Mouse (Mus musculus) MEL (cell line): ENCODE measurements at regions not wholly inside any gene's neighbourhood (a gene's known extent, or its start where the extent isn't known, plus 50 kb on each side); places are given as distances from the start of the nearest gene placed in this dataset.

Experiments
- DNase-seq: peaks from one replicate; pipeline ENCODE4 v3.0.0; 2011; ENCODE audit warnings: low read depth, low spot score
- H3K27ac ChIP-seq: 2 replicates; pipeline ENCODE4 v1.5.1; 2012; ENCODE audit warnings: low read depth, mild to moderate bottlenecking, control low read depth, low read length, moderate library complexity; ENCODE audit not compliant: control insufficient read depth
- H3K27me3 ChIP-seq, 2 experiments: fragments of 150-350 bp in 1 of 2; sonication (generic) in 1 of 2; 2 replicates each; pipeline ENCODE4 v1.6.1; 2012; ENCODE audit warnings: low read length in 2 of 2, mild to moderate bottlenecking in 2 of 2, improper control_type of control experiment in 1 of 2, moderate library complexity in 1 of 2; ENCODE audit not compliant: insufficient read depth in 2 of 2, control insufficient read depth in 1 of 2
- H3K36me3 ChIP-seq, 2 experiments: 2 replicates each; pipeline ENCODE4 v1.6.1; 2012 to 2014; ENCODE audit warnings: low read length in 2 of 2, improper control_type of control experiment in 1 of 2, inconsistent platforms in 1 of 2, mild to moderate bottlenecking in 1 of 2; ENCODE audit not compliant: insufficient read depth in 2 of 2, control insufficient read depth in 1 of 2
- H3K4me1 ChIP-seq, 2 experiments: fragments of 150-350 bp in 1 of 2; sonication (generic) in 1 of 2; 2 replicates each; pipeline ENCODE4 v1.6.1; 2012; ENCODE audit warnings: low read length in 2 of 2, improper control_type of control experiment in 1 of 2, mild to moderate bottlenecking in 1 of 2; ENCODE audit not compliant: insufficient read depth in 2 of 2, control insufficient read depth in 1 of 2
- H3K4me3 ChIP-seq, 2 experiments: fragments of 150-350 bp in 1 of 2; sonication (generic) in 1 of 2; 2 replicates each; pipeline ENCODE4 v1.5.1; 2012; ENCODE audit warnings: low read depth in 2 of 2, low read length in 2 of 2, mild to moderate bottlenecking in 2 of 2, moderate library complexity in 2 of 2, control low read depth in 1 of 2, improper control_type of control experiment in 1 of 2; ENCODE audit not compliant: control insufficient read depth in 1 of 2, insufficient read depth in 1 of 2
- H3K79me2 ChIP-seq: 2 replicates; pipeline ENCODE4 v1.6.1; 2012; ENCODE audit warnings: mild to moderate bottlenecking, low read length, moderate library complexity; ENCODE audit not compliant: control insufficient read depth, poor library complexity, insufficient read depth
- H3K9ac ChIP-seq: 2 replicates; pipeline ENCODE4 v1.6.1; 2012; ENCODE audit warnings: low read depth, mild to moderate bottlenecking, control low read depth, low read length, moderate library complexity; ENCODE audit not compliant: control insufficient read depth, poor library complexity, severe bottlenecking
- H3K9me3 ChIP-seq: fragments of 150-350 bp; sonication (generic); replicated peaks from 2 replicates; pipeline ENCODE4 v1.6.1; 2012; ENCODE audit warnings: mild to moderate bottlenecking, low read length, improper control_type of control experiment, moderate library complexity; ENCODE audit not compliant: insufficient read depth
- BHLHE40 ChIP-seq: IDR thresholded peaks from 2 replicates; pipeline ENCODE4 v1.6.1; 2012; ENCODE audit warnings: low read depth, mild to moderate bottlenecking, inconsistent platforms, low read length, improper control_type of control experiment, borderline replicate concordance
- E2F4 ChIP-seq: IDR thresholded peaks from 2 replicates; pipeline ENCODE4 v1.6.1; 2011; ENCODE audit warnings: low read depth, low read length, improper control_type of control experiment, borderline replicate concordance
- ELF1 ChIP-seq: IDR thresholded peaks from 2 replicates; pipeline ENCODE4 v1.6.1; 2014; ENCODE audit warnings: low read depth, mild to moderate bottlenecking, inconsistent platforms, low read length, improper control_type of control experiment, moderate library complexity
- EP300 ChIP-seq, 2 experiments: IDR thresholded peaks; 2 replicates each; pipeline ENCODE4 v1.6.1; 2011; ENCODE audit warnings: improper control_type of control experiment in 2 of 2, low read length in 2 of 2, low read depth in 1 of 2, mild to moderate bottlenecking in 1 of 2
- ETS1 ChIP-seq: IDR thresholded peaks from 2 replicates; pipeline ENCODE4 v1.6.1; 2012; ENCODE audit warnings: low read depth, mild to moderate bottlenecking, inconsistent platforms, low read length, improper control_type of control experiment, moderate library complexity
- GATA1 ChIP-seq: IDR thresholded peaks from 2 replicates; pipeline ENCODE4 v1.6.1; 2011; ENCODE audit warnings: low read depth, low read length, improper control_type of control experiment
- HCFC1 ChIP-seq: IDR thresholded peaks from 2 replicates; pipeline ENCODE4 v1.6.1; 2012; ENCODE audit warnings: low read depth, mild to moderate bottlenecking, inconsistent platforms, low read length, improper control_type of control experiment, moderate library complexity
- MAFK ChIP-seq: IDR thresholded peaks from 2 replicates; pipeline ENCODE4 v1.6.1; 2011; ENCODE audit warnings: low read depth, mild to moderate bottlenecking, low read length, improper control_type of control experiment, borderline replicate concordance
- MAX ChIP-seq: IDR thresholded peaks from 2 replicates; pipeline ENCODE4 v1.6.1; 2011; ENCODE audit warnings: low read length, improper control_type of control experiment
- MAZ ChIP-seq: IDR thresholded peaks from 2 replicates; pipeline ENCODE4 v1.6.1; 2012; ENCODE audit warnings: low read depth, mild to moderate bottlenecking, inconsistent platforms, low read length, improper control_type of control experiment
- MEF2A ChIP-seq: IDR thresholded peaks from 2 replicates; pipeline ENCODE4 v1.6.1; 2014; ENCODE audit warnings: low read depth, mild to moderate bottlenecking, inconsistent platforms, low read length, improper control_type of control experiment; ENCODE audit not compliant: poor library complexity, insufficient replicate concordance, severe bottlenecking; ENCODE audit errors: extremely low read depth
- MYB ChIP-seq: IDR thresholded peaks from 2 replicates; pipeline ENCODE4 v1.6.1; 2011; ENCODE audit warnings: mild to moderate bottlenecking, low read depth, low read length, improper control_type of control experiment
- MYC ChIP-seq: IDR thresholded peaks from 2 replicates; pipeline ENCODE4 v1.6.1; 2011; ENCODE audit warnings: low read depth, mild to moderate bottlenecking, low read length, improper control_type of control experiment, moderate library complexity
- POLR2A ChIP-seq, 2 experiments: IDR thresholded peaks; 2 replicates each; pipeline ENCODE4 v1.6.1; 2011 to 2012; ENCODE audit warnings: low read length in 2 of 2, mild to moderate bottlenecking in 2 of 2, control low read depth in 1 of 2, improper control_type of control experiment in 1 of 2, low read depth in 1 of 2, moderate library complexity in 1 of 2; ENCODE audit not compliant: control insufficient read depth in 1 of 2, insufficient read depth in 1 of 2, poor library complexity in 1 of 2
- POLR2AphosphoS2 ChIP-seq: IDR thresholded peaks from 2 replicates; pipeline ENCODE4 v1.6.1; 2011; ENCODE audit warnings: low read length, improper control_type of control experiment
- POLR2AphosphoS5 ChIP-seq: IDR thresholded peaks from 2 replicates; pipeline ENCODE4 v1.6.1; 2012; ENCODE audit warnings: low read depth, borderline replicate concordance, mild to moderate bottlenecking, inconsistent platforms, low read length, moderate library complexity, mixed read lengths
- SIN3A ChIP-seq: IDR thresholded peaks from 2 replicates; pipeline ENCODE4 v1.6.1; 2012; ENCODE audit warnings: low read length, improper control_type of control experiment, inconsistent platforms
- TAL1 ChIP-seq: IDR thresholded peaks from 2 replicates; pipeline ENCODE4 v1.6.1; 2012; ENCODE audit warnings: mild to moderate bottlenecking, inconsistent platforms, low read length, moderate library complexity, mixed read lengths
- TCF12 ChIP-seq: IDR thresholded peaks from 2 replicates; pipeline ENCODE4 v1.6.1; 2014; ENCODE audit warnings: low read depth, mild to moderate bottlenecking, inconsistent platforms, low read length, improper control_type of control experiment, moderate library complexity
- UBTF ChIP-seq: IDR thresholded peaks from 2 replicates; pipeline ENCODE4 v1.6.1; 2012; ENCODE audit warnings: low read depth, mild to moderate bottlenecking, inconsistent platforms, low read length, improper control_type of control experiment, moderate library complexity, borderline replicate concordance; ENCODE audit not compliant: insufficient read depth
- USF2 ChIP-seq, 2 experiments: IDR thresholded peaks; 2 replicates each; pipeline ENCODE4 v1.6.1; 2011 to 2012; ENCODE audit warnings: improper control_type of control experiment in 2 of 2, low read length in 2 of 2, borderline replicate concordance in 1 of 2, inconsistent platforms in 1 of 2, low read depth in 1 of 2, mild to moderate bottlenecking in 1 of 2; ENCODE audit not compliant: insufficient read depth in 1 of 2
- ZKSCAN1 ChIP-seq: IDR thresholded peaks from 2 replicates; pipeline ENCODE4 v1.6.1; 2012; ENCODE audit warnings: low read depth, mild to moderate bottlenecking, inconsistent platforms, low read length, improper control_type of control experiment, moderate library complexity
- ZMIZ1 ChIP-seq: IDR thresholded peaks from 2 replicates; pipeline ENCODE4 v1.6.1; 2012; ENCODE audit warnings: low read depth, mild to moderate bottlenecking, inconsistent platforms, low read length, improper control_type of control experiment, moderate library complexity
- ZNF384 ChIP-seq: IDR thresholded peaks from 2 replicates; pipeline ENCODE4 v1.6.1; 2012; ENCODE audit warnings: low read depth, mild to moderate bottlenecking, inconsistent platforms, low read length, improper control_type of control experiment

- TF ChIP-seq ZMIZ1: no peak
- no peak for TF ChIP-seq MYB
- no peak for TF ChIP-seq EP300 (IDR thresholded peaks at IDR 0.05; ENCODE audit: low read depth in 1 of 2, low read length in 2 of 2)
- no peak for TF ChIP-seq ZNF384
- TF ChIP-seq MAFK: no peak
- no peak for TF ChIP-seq TAL1
- TF ChIP-seq MAZ: no peak
- TF ChIP-seq SIN3A: no peak
- no peak for TF ChIP-seq BHLHE40
- TF ChIP-seq, all 39 proteins: peak for 0
- Histone ChIP-seq H3K27ac (no peak overlapping the region), H3K9me3 (no peaks in the 10 kb centered on the region), H3K9ac (no peak overlapping the region), H3K79me2 (no peaks in the 10 kb centered on the region), H3K27me3 (no peaks in the 10 kb centered on the region), H3K4me1 (no peaks in the 10 kb centered on the region), H3K36me3 (no peaks in the 10 kb centered on the region), H3K4me3 (no peak overlapping the region)
- DNase-seq: no peak
These were observed 76.3 kb downstream of the Nr2f2 start for GRCm38 (mm10) chr7:70290277-70290676.

DNA sequence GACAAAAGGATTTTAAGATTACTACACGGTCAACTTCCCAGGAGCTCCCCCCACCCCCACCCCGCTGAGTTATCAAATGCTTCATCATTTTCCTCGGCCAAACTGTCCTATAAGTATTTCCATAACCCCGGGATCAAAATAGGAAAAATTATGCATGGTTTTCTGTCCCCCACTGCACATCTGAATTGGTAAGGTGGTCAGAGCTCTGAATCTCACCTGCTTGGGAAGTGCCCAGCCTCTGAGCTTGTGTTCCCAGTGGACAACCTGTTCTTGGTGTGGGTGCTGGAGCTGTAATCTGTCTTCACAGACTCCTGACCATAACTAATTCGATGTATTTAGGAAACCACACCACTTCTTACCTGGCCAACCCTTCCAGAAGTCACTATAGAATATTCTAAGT lies 77.9 kb downstream of the Nr2f2 start:
- Histone ChIP-seq H3K27ac (no peak overlapping the region), H3K4me1 (no peaks in the 10 kb centered on the region), H3K36me3 (no peaks in the 10 kb centered on the region), H3K9me3 (no peaks in the 10 kb centered on the region), H3K4me3 (no peak overlapping the region), H3K27me3 (no peaks in the 10 kb centered on the region), H3K9ac (no peak overlapping the region), H3K79me2 (no peaks in the 10 kb centered on the region)
- no peak for DNase-seq
- TF ChIP-seq MAZ (no peak), ZMIZ1 (no peak), MYC (no peak), TCF12 (no peak), EP300 (IDR thresholded peaks at IDR 0.05; ENCODE audit: low read depth in 1 of 2, low read length in 2 of 2) (no peak), ETS1 (no peak), GATA1 (no peak), HCFC1 (no peak), MAX (no peak), USF2 (IDR thresholded peaks at IDR 0.05; ENCODE audit: borderline replicate concordance in 1 of 2, insufficient read depth in 1 of 2, low read depth in 1 of 2, low read length in 2 of 2) (no peak), UBTF (no peak), ELF1 (no peak), POLR2A (IDR thresholded peaks at IDR 0.05; ENCODE audit: control insufficient read depth in 1 of 2, insufficient read depth in 1 of 2, low read depth in 1 of 2, low read length in 2 of 2, poor library complexity in 1 of 2) (no peak), POLR2AphosphoS5 (no peak), BHLHE40 (no peak), E2F4 (no peak), POLR2AphosphoS2 (no peak), MEF2A (no peak), ZKSCAN1 (no peak)
